Comparison of ENCODE assay signal across 8 mouse cellular contexts in genomic region chr2:168127767-168128166, GRCm38 (mm10). TPM values are rescaled to one million over a fixed set of nuclear protein-coding genes. Genes with fewer than 3 reads are reported as not detected.
DNase-seq lines count a peak whose midpoint lies in the region.

No protein-coding gene starts in this region.

- peak; percentile 81 to 92 for DNase-seq in adrenal gland, adult (ENCODE audit: inconsistent age in 2 of 2, low spot score in 1 of 2)
- no peak for DNase-seq in adrenal gland, postnatal 4 days (ENCODE audit: low spot score in 2 of 2)
- DNase-seq in ovary, adult 18-20 months (ENCODE audit: low spot score) = peak; percentile 69
- DNase-seq in ovary, postnatal 14 days (ENCODE audit: low spot score) = no peak
- peak; percentile 52 for DNase-seq in kidney, postnatal 10 days
- DNase-seq in testis, postnatal 14 days (ENCODE audit: low spot score) = peak; percentile 74
- DNase-seq in c-Kit-positive CD71-positive TER-119-positive erythroid progenitor cells, embryonic 14.5 days (ENCODE audit: low spot score) = no peak
- no peak for DNase-seq in spleen, adult 12 weeks (ENCODE audit: low spot score)

RNA-seq across cellular contexts. Expression of gene Pard6b, which starts 47.0 kb away (rescaled TPM):
- total RNA-seq in adrenal gland, postnatal 4 days (2021) = 1 to 10 TPM; 2.7 to 9.6 TPM

Comparison
In these comparisons a context has a peak if more than half of its experiments do, and no peak if none do; other contexts are left out.
1. DNase-seq: peak in adrenal gland, adult (2 of 2), ovary, adult 18-20 months (single experiment), kidney, postnatal 10 days (single experiment) and testis, postnatal 14 days (single experiment); none in adrenal gland, postnatal 4 days (0 of 2), ovary, postnatal 14 days (single experiment), c-Kit-positive CD71-positive TER-119-positive erythroid progenitor cells, embryonic 14.5 days (single experiment) and spleen, adult 12 weeks (single experiment).